Mouse (Mus musculus): Measurements from ENCODE around the gene Hras.

DNA sequence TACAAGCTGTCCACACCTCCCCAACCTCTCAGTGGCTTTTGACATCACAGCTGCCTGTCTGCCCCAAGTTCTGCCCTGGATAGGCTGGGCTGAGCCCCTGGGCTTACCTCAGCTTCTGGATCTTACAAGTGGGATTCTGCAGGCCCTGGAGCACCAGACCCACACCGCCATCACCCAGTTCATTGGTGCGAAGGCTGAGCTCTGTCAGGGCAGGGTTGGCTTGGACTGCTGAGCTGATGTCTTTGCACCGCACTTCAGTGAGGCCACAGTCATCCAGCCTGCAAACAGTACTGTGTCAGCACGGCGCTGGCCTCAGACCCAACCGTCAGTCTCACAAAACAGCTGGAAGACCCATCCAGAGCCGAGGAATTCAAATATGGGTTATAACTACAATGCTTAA lies 29.4 kb downstream of the Hras start:
- TF ChIP-seq POLR2A (IDR thresholded peaks at IDR 0.05; ENCODE audit: insufficient read depth, low read depth, low read length) (no peak), CTCF (IDR thresholded peaks at IDR 0.05; ENCODE audit: insufficient read depth, low read depth, low read length) (no peak)
